Mouse (Mus musculus) kidney, adult 18-20 months (tissue): ENCODE measurements around the gene Rbm47.
"Not testable (repeated sequence)": the region's sequence is repeated elsewhere in the genome, so short reads cannot be mapped to it uniquely, and the experiment has no call there.

Experiments used
- DNase-seq: peaks from one replicate; pipeline ENCODE4 v3.0.0; 2021

Rbm47 gene

DNA sequence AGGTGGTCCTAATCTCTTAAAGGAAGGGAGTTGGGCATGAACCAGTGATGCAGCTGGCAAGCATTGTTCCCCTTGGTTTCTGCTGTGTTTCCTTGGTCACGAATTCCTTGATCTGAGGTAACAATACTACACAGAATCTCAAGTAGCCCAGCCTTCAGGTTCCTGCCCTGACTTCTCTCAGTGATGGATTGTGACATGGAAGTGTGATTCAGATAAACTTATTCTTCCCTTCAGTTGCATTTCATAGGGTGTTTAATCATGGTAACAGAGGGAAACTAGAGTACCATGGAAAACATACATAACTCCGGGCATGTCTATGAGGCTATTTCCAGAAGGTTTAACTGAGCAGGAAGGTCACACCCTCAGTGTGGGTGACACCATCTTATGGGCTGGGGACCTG, at the start of gene Rbm47:
Rbm47 (minus strand) TSS at position 101 of the 400 bp plus-strand sequence.
- no peak for DNase-seq

- DNase-seq, result no peak
Measured at GRCm38 (mm10) chr5:66220620-66221019, 47.7 kb upstream of the Rbm47 start.

GRCm38 (mm10) chr5:66219692-66220091, 46.8 kb upstream of the Rbm47 start:
- no peak for DNase-seq

- no peak for DNase-seq
Measured at GRCm38 (mm10) chr5:66215569-66216277, 42.8 kb upstream of the Rbm47 start.

DNA sequence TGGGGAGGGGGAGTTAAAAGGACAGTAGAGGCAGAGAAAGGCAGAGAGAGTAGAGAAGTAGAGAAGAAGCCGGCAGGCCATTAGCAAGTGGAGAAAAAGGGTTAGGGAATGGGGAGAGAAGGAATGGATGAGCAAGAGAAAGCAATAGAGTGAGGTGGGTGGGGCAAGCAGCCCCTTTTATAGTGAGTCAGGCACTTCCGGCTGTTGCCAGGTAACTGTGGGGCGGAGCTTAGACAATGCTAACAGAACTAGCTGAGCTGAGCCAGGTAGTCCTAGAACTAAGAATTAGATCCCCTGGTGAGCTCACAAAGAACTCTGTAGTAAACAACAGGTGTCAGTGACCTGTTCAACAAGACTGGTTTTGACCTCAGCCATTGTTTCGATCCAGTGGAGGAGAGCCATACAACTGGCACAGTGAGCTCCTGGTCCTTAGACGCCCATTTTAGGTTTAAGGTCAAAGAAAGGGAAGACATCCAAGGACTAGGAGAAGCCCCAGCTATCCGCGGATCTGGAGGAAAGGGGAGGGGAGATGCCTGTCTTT, 41.5 kb upstream of the Rbm47 start:
- DNase-seq, result no peak

DNA sequence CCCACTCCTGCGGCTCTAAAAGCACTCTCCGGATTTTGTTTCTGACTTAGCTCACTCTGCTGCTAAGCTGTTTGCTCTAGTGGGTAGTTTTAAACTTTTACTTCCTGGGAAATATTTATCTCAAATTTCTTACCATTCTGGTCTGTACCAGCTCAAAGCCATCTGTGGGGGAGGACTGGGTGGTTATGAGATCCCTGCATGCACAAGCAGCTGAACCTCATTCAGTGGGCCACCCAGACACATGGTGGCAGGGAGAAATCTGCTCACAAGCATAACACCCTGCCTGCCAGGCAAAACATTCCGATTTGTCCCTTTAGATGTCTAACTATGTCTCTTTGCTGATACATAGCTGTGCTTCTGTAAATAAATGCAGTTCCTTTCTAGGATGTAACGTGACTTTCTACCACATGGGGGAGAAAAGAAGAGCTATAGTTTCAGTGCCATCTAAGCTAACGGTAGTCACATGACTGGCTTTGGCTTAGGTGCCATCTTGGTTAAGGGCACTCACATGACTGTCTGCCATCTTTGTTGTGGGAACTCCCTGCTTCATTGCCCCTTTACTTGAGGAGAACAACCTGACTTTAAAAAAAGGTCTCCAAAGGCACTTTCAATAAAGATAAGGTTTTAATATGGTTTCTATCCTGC, 36.7 kb upstream of the Rbm47 start:
- DNase-seq, result no peak

GRCm38 (mm10) chr5:66204966-66205365, 32.0 kb upstream of the Rbm47 start:
- no peak for DNase-seq

DNA sequence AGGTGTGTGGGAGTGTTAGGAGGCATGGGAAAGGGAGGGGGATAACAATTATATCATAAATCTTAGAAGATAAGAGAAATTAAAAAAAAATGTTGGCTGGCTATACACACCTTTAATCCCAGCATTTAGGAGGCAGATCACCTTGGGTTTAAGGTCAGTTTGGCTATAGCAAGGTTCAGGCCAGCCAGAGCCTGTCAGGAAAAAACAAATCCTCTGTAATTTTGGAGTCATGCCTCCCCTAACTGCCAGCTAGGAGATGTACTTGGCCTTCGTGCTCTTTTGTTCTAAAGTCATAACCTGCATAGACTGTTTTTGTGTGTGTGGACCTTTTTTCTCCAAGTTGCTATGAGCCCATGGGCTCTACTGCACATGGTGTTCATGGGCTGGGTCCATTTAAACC, 30.5 kb upstream of the Rbm47 start:
- DNase-seq, result no peak

- no peak for DNase-seq
Measured at GRCm38 (mm10) chr5:66200044-66200443, 27.1 kb upstream of the Rbm47 start.

DNA sequence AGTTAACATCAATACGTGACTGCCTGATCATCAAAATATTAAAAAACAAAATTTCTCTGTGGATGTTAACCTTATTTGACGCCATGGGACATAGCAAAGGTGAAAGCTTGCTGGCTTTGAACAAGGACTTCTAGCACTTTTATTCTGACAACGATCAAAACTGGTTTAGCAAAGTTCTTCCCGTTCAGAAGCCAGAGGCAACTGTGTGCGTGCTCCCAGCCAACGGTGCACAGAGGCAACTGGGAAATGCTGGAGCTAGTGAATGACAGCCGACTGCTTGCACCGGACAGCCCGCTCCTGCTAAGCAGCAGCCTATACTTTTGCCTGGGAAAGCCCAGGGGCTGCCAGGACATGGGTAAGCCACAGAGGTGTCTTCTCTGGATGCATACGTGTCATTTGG, 22.4 kb upstream of the Rbm47 start:
- no peak for DNase-seq

DNA sequence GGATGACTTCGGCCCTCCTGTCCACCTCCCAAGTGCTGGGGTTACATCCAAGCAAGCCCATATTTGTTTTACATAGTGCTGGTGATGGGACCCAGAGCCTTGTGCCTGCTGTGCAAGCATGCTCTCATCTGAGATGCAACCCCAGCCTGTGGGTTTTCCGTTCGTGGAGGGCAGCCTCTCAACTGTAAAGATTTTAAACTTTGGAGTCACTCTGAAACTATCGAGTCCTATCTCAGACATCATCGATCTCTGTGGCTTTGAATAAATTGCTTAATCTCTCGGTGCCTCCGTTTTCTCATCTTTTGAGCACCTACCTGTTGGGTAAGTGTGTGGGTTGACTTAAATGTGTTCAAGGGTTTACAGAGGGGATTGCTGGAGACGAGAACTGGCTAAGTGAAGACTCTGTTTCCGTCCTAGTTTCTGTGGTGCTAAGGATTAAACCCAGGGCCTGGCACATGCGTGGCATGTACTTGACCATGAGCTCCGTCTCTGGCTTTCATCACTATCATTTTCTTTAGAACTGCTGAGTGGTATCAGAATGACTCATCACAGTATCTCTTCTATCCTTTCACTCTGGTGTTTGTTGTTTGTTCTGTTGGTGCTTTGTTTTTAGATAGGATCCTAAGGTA, 20.4 kb upstream of the Rbm47 start:
- no peak for DNase-seq

GRCm38 (mm10) chr5:66191185-66191503, 18.2 kb upstream of the Rbm47 start:
- DNase-seq, result no peak

- no peak for DNase-seq
Measured at GRCm38 (mm10) chr5:66190481-66191184, 17.7 kb upstream of the Rbm47 start.

DNA sequence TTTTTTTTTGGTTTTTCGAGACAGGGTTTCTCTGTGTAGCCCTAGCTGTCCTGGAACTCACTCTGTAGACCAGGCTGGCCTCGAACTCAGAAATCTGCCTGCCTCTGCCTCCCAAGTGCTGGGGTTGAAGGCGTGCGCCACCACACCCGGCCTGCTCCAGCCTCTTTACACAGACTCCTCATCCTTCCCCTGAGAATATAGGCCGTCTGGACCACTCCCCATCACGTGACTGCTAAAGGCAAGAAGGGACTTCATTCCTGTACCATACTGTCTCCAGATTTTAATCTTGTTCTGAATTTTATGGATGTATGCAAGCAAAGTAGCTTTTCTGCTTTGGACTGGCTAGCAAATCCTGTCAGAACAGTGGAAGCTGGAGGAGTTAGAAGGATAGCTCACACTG, 15.7 kb upstream of the Rbm47 start:
- not testable (repeated sequence) for DNase-seq

- DNase-seq, result no peak
Measured at GRCm38 (mm10) chr5:66182156-66182555, 9.2 kb upstream of the Rbm47 start.

GRCm38 (mm10) chr5:66174160-66174837, 1.4 kb upstream of the Rbm47 start:
- no peak for DNase-seq

DNA sequence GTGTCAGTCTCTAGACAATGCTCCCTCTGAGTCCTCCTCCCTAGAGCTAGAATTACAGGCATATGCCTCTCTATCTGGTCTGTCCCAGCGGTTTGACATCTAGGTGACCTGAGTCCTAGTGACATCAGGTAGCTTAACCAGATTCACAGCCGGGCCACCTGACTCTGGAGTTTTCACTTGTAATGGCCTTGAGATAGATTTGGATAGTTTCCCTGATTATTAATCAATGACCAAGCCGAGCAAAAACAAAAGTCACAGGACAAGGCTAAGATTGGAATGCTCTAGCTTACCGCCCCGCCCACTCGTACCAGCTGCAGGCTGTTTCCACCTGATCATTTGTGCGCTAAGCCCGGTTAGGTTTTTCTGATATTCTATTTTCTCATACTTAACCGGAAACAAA, 2.3 kb downstream of the Rbm47 start:
- DNase-seq, result peak; percentile 45

DNA sequence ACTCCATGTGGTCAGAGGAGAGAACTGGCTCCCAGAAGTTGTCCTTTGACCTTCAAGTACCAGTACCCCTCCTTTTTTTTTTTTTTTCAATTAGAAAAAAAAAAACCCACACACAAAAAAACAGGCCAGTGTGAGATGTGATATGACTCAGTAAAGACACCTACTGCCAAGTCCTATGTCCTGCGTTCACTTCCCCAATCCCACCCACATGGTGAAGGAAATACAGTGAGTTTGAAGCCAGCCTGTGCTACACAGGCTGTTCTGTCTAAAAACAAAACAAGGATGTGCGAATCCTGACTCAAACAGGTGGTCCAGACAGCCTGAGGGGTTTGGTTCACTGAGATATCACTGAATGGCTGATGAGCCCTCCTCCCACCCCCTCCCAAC, 3.8 kb downstream of the Rbm47 start:
- no peak for DNase-seq

DNA sequence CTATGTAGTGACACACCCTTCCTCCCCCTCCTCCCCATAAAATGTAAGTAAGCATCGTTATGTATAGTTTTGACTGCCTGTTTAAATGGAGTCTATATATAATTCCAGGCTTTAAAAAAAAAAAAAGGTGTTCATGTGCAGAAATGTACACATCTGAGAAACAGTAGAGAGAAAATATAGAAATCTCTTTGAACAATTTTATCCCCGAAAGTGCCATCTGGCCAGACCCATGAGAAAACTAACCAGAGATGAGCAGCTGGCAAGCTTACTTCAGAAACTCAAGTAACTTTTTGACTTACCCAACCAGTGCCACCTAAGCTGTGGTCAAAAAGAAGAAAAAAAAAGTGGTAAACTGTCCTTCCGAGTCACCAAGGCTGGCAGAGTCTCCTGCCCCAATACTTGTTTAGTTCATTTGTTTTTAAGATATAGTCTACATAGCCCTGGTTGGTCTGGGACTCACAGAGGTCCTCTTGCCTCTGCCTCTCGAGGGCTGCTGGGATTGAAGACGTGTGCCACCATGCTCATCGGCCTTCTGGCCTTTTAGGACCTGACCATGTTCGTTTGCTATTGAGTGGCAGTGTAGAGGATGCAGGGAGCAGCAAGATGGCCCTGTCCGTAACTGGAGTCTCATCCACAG, 4.3 kb downstream of the Rbm47 start:
- DNase-seq, result no peak

- DNase-seq, result no peak
Measured at GRCm38 (mm10) chr5:66166931-66167330, 6.0 kb downstream of the Rbm47 start.

GRCm38 (mm10) chr5:66166193-66166629, 6.7 kb downstream of the Rbm47 start:
- DNase-seq, result no peak

GRCm38 (mm10) chr5:66165748-66166147, 7.2 kb downstream of the Rbm47 start:
- no peak for DNase-seq
